8 mouse cellular contexts compared by ENCODE assay signal in genomic region chr19:32755104-32755791, GRCm38 (mm10). TPM values are rescaled to one million over a fixed set of nuclear protein-coding genes. Genes with fewer than 3 reads are reported as not detected.
DNase-seq lines count a peak whose midpoint lies in the region; ATAC-seq and TF ChIP-seq lines count a peak whose summit lies in the region.

No protein-coding gene starts in this region.

- DNase-seq in kidney, postnatal 10 days = no peak
- peak; percentile 23 for DNase-seq in brain, embryonic 14.5 days (ENCODE audit: low read depth)
- no peak for DNase-seq in liver, postnatal 0 days
- DNase-seq in ovary, postnatal 10 days (ENCODE audit: low spot score) = no peak
- DNase-seq in adipocyte (ENCODE audit: low spot score) = no peak
- DNase-seq in left cerebral cortex, postnatal 10 days (ENCODE audit: extremely low spot score in 1 of 2, low spot score in 2 of 2) = no peak

- H3K27me3 ChIP-seq in kidney, embryonic 15.5 days = peaks cover 5% of the 10 kb centered on the region; the same call in 1 of the 2 replicates
- peaks cover 9% of the 10 kb centered on the region for H3K27me3 ChIP-seq in heart, embryonic 15.5 days
- H3K27me3 ChIP-seq in liver, postnatal 0 days (ENCODE audit: insufficient read depth, low read length) = no peaks in the 10 kb centered on the region

- no peak for TF ChIP-seq CTCF in brain, embryonic 14.5 days (IDR thresholded peaks at IDR 0.05; ENCODE audit: borderline replicate concordance, extremely low read depth, insufficient read depth, insufficient read length)
- no peak for TF ChIP-seq CTCF in liver, postnatal 0 days (IDR thresholded peaks at IDR 0.05; ENCODE audit: low read depth)

- intact Hi-C loops in left cerebral cortex, postnatal 10 days (cut with DNase I) = loop anchor here (5.0 to 10.0 kb wide), 3 partner anchors 202 to 610 kb away; no protein-coding TSS in a partner anchor

- no peak for TF ChIP-seq POLR2A in brain, embryonic 14.5 days (IDR thresholded peaks at IDR 0.05; ENCODE audit: borderline replicate concordance, extremely low read depth, insufficient read depth, insufficient read length, poor library complexity, severe bottlenecking)

- H3K4me2 ChIP-seq in kidney, embryonic 15.5 days = peak overlapping the region; percentile 93
- H3K4me2 ChIP-seq in heart, embryonic 15.5 days = peak overlapping the region; percentile 94
- peak overlapping the region; percentile 100 for H3K4me2 ChIP-seq in liver, postnatal 0 days (ENCODE audit: low read depth, low read length)

- no peak for TF ChIP-seq EP300 in liver, postnatal 0 days (IDR thresholded peaks at IDR 0.05; ENCODE audit: low read depth)

- ATAC-seq in kidney, embryonic 15.5 days (replicated peaks; ENCODE audit: low FRiP score) = no peak
- ATAC-seq in heart, embryonic 15.5 days (replicated peaks; ENCODE audit: insufficient number of reproducible peaks, insufficient read depth, low FRiP score, low read depth) = no peak
- no peak for ATAC-seq in liver, postnatal 0 days

- H3K36me3 ChIP-seq in kidney, embryonic 15.5 days = no peaks in the 10 kb centered on the region
- H3K36me3 ChIP-seq in heart, embryonic 15.5 days = no peaks in the 10 kb centered on the region
- H3K36me3 ChIP-seq in liver, postnatal 0 days (replicated peaks; ENCODE audit: insufficient read depth, low read length) = no peaks in the 10 kb centered on the region

- H3K9ac ChIP-seq in kidney, embryonic 15.5 days = peak overlapping the region; percentile 82
- H3K9ac ChIP-seq in heart, embryonic 15.5 days = peak overlapping the region; percentile 69
- peak overlapping the region; percentile 95 for H3K9ac ChIP-seq in liver, postnatal 0 days (replicated peaks)

- peak overlapping the region; percentile 87 for H3K4me3 ChIP-seq in kidney, embryonic 15.5 days (replicated peaks)
- peak overlapping the region; percentile 99 for H3K4me3 ChIP-seq in heart, embryonic 15.5 days
- H3K4me3 ChIP-seq in liver, postnatal 0 days (ENCODE audit: low read depth, low read length) = peak overlapping the region; percentile 93

- 5% methylated on average over 12 of the region's 12 CpGs for WGBS in kidney, embryonic 15.5 days
- WGBS in heart, embryonic 15.5 days = 8% methylated on average over 12 of the region's 12 CpGs
- 13% methylated on average over 12 of the region's 12 CpGs for WGBS in liver, postnatal 0 days (ENCODE audit: insufficient replicate concordance)

- no peaks in the 10 kb centered on the region for H3K9me3 ChIP-seq in kidney, embryonic 15.5 days (replicated peaks)
- H3K9me3 ChIP-seq in heart, embryonic 15.5 days (replicated peaks) = no peaks in the 10 kb centered on the region
- H3K9me3 ChIP-seq in liver, postnatal 0 days (ENCODE audit: low read length) = no peaks in the 10 kb centered on the region

- peak overlapping the region; percentile 96 for H3K27ac ChIP-seq in kidney, embryonic 15.5 days
- peak overlapping the region; percentile 97 for H3K27ac ChIP-seq in heart, embryonic 15.5 days
- peak overlapping the region; percentile 97 for H3K27ac ChIP-seq in liver, postnatal 0 days (ENCODE audit: low read depth)

- H3K4me1 ChIP-seq in kidney, embryonic 15.5 days = peaks cover 22% of the 10 kb centered on the region
- H3K4me1 ChIP-seq in heart, embryonic 15.5 days (replicated peaks) = peaks cover 22% of the 10 kb centered on the region
- peaks cover 14% of the 10 kb centered on the region for H3K4me1 ChIP-seq in liver, postnatal 0 days (ENCODE audit: insufficient read depth)

RNA-seq across cellular contexts. Expression of gene Pten, which starts 2.0 kb away (rescaled TPM):
- 8.3 and 8.7 TPM in 2 replicates for polyA plus RNA-seq in kidney, embryonic 15.5 days (2015; fragmentation: Nextera tagmentation; extraction: Ambion mirVana)
- polyA plus RNA-seq in brain, embryonic 14.5 days (2012; rRNA removed) = 24.7 and 40.3 TPM in 2 replicates
- 4.9 and 6.0 TPM in 2 replicates for polyA plus RNA-seq in heart, embryonic 15.5 days (2015; fragmentation: Nextera tagmentation; extraction: Ambion mirVana)
- 5.1 and 5.9 TPM in 2 replicates for polyA plus RNA-seq in liver, postnatal 0 days (2015; fragmentation: Nextera tagmentation; extraction: Ambion mirVana)
- 100 to 1,000 TPM; 156 to 162 TPM for total RNA-seq in left cerebral cortex, postnatal 10 days (2021)

RNA-seq across cellular contexts. Expression of gene Atad1, which starts 15.7 kb away (rescaled TPM):
- 82.5 and 85.7 TPM in 2 replicates for polyA plus RNA-seq in kidney, embryonic 15.5 days (2015; fragmentation: Nextera tagmentation; extraction: Ambion mirVana)
- 65.5 and 74.5 TPM in 2 replicates for polyA plus RNA-seq in brain, embryonic 14.5 days (2012; rRNA removed)
- polyA plus RNA-seq in heart, embryonic 15.5 days (2015; fragmentation: Nextera tagmentation; extraction: Ambion mirVana) = 54.7 and 56.9 TPM in 2 replicates
- 25.9 and 26.0 TPM in 2 replicates for polyA plus RNA-seq in liver, postnatal 0 days (2015; fragmentation: Nextera tagmentation; extraction: Ambion mirVana)
- total RNA-seq in left cerebral cortex, postnatal 10 days (2021) = 100 to 1,000 TPM; 111 to 124 TPM
